Mouse (Mus musculus) ES-Bruce4 (cell line): ENCODE data around the gene Smagp.

ENCODE experiments used
- CTCF ChIP-seq: IDR thresholded peaks from one replicate; pipeline ENCODE4 v1.8.1; 2011; ENCODE audit warnings: low read depth, low read length
- POLR2A ChIP-seq: IDR thresholded peaks from one replicate; pipeline ENCODE4 v1.8.1; 2011; ENCODE audit warnings: low read length; ENCODE audit not compliant: insufficient read depth

GRCm38 (mm10) chr15:100623754-100624153, 13.0 kb downstream of the Smagp start:
- TF ChIP-seq POLR2A (no peak), CTCF (no peak)
